Mouse (Mus musculus) testis, adult 2 months (tissue): ENCODE data around the gene Rev1.

Experiments
- CTCF ChIP-seq: fragments of 200-500 bp; IDR thresholded peaks from 2 replicates; pipeline ENCODE4 v1.5.1; 2012; ENCODE audit warnings: low read depth, mild to moderate bottlenecking, inconsistent platforms, low read length, moderate library complexity; ENCODE audit not compliant: control insufficient read depth, insufficient read depth, insufficient replicate concordance
- POLR2A ChIP-seq: fragments of 200-500 bp; IDR thresholded peaks from 2 replicates; pipeline ENCODE4 v1.6.1; 2012; ENCODE audit warnings: low read depth, mild to moderate bottlenecking, inconsistent platforms, low read length, moderate library complexity; ENCODE audit not compliant: control insufficient read depth

- TF ChIP-seq POLR2A (no peak), CTCF (no peak)
Measured at GRCm38 (mm10) chr1:38067276-38067675, 62.3 kb downstream of the Rev1 start.
